Mouse (Mus musculus): ENCODE results near the gene 2810408A11Rik. TPM values are rescaled to one million over a fixed set of nuclear protein-coding genes. Genes with fewer than 3 reads are reported as not detected.

The 2810408A11Rik gene
- polyA plus RNA-seq, 1 experiment from 2014 or later = 5.5 TPM

GRCm38 (mm10) chr11:69853994-69854393 lies 46.8 kb downstream of the 2810408A11Rik start:
- Histone ChIP-seq H3K36me3 (ENCODE audit: control insufficient read depth, insufficient read depth, low read length) (peaks cover 17% of the 10 kb centered on the region), H3K4me3 (ENCODE audit: low read length) (no peak overlapping the region), H3K9me3 (ENCODE audit: control insufficient read depth, low read length) (no peaks in the 10 kb centered on the region), H3K4me1 (ENCODE audit: control insufficient read depth, insufficient read depth, low read depth, low read length) (no peaks in the 10 kb centered on the region), H3K27me3 (replicated peaks; ENCODE audit: control insufficient read depth, insufficient read depth, low read length) (0 out of 2 replicates have a peak, but pooled peaks cover 3% of the 10 kb centered on the region), H3K27ac (ENCODE audit: low read depth, low read length) (no peak overlapping the region), H3K4me2 (ENCODE audit: low read length) (no peak overlapping the region), H3K9ac (ENCODE audit: low read depth, low read length) (no peak overlapping the region)
- no peak for ATAC-seq
- 65% methylated on average over 7 of the region's 7 CpGs for WGBS

GRCm38 (mm10) chr11:69850754-69851153 lies 50.0 kb downstream of the 2810408A11Rik start:
- Histone ChIP-seq H3K36me3 (ENCODE audit: control insufficient read depth, insufficient read depth, low read length) (peaks cover 20% of the 10 kb centered on the region), H3K27ac (ENCODE audit: low read depth, low read length) (no peak overlapping the region), H3K4me1 (ENCODE audit: control insufficient read depth, insufficient read depth, low read depth, low read length) (peaks cover 13% of the 10 kb centered on the region), H3K4me2 (ENCODE audit: low read length) (no peak overlapping the region), H3K9me3 (ENCODE audit: control insufficient read depth, low read length) (no peaks in the 10 kb centered on the region), H3K9ac (ENCODE audit: low read depth, low read length) (no peak overlapping the region), H3K27me3 (replicated peaks; ENCODE audit: control insufficient read depth, insufficient read depth, low read length) (no peaks in the 10 kb centered on the region), H3K4me3 (ENCODE audit: low read length) (no peak overlapping the region)
- no peak for ATAC-seq
- WGBS = 69% methylated on average over 8 of the region's 8 CpGs

DNA sequence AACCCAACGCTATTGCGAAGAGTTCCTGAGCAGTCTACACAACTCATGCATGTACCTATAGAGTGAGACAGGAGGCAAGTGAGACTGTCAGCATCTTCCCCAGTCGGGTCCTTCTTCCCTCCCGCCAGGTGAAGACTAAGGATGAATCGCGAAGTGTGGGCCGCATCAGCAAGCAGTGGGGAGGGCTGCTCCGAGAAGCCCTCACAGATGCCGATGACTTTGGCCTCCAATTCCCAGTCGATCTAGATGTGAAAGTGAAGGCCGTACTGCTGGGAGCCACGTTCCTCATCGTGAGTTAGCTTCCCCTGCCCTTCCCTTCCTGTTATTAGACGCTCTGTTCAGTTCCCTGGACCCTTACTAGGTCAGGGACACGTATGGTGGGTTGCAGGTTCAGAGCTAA lies 50.9 kb downstream of the 2810408A11Rik start:
- ATAC-seq = no peak
- H3K36me3 ChIP-seq (ENCODE audit: control insufficient read depth, insufficient read depth, low read length) = peaks cover 20% of the 10 kb centered on the region
- no peaks in the 10 kb centered on the region for H3K9me3 ChIP-seq (ENCODE audit: control insufficient read depth, low read length)
- no peak overlapping the region for H3K4me2 ChIP-seq (ENCODE audit: low read length)
- no peak overlapping the region for H3K4me3 ChIP-seq (ENCODE audit: low read length)
- no peak overlapping the region for H3K9ac ChIP-seq (ENCODE audit: low read depth, low read length)
- H3K27me3 ChIP-seq (replicated peaks; ENCODE audit: control insufficient read depth, insufficient read depth, low read length) = no peaks in the 10 kb centered on the region
- 94% methylated on average over 15 of the region's 15 CpGs for WGBS
- H3K27ac ChIP-seq (ENCODE audit: low read depth, low read length) = no peak overlapping the region
- H3K4me1 ChIP-seq (ENCODE audit: control insufficient read depth, insufficient read depth, low read depth, low read length) = peaks cover 18% of the 10 kb centered on the region

DNA sequence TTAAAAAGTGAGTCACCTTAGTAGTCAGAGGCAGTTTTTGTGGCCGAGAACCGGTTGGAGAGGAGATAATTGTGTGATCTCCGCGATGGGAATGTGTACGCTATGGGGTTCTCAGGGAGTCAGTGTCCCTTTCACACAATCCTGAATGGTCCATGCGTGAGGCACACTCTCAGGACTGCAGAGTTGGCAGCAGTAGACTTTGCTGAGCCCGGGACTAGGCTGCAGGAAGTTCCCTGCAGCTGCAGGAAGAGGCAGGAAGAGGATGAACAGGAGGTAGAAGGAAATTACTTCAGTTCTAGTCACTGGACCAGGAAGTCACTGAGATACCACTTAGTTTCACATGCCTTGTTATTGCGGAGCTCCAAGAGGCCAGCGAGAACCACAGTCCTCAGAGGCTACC lies 51.7 kb downstream of the 2810408A11Rik start:
- Histone ChIP-seq H3K4me1 (ENCODE audit: control insufficient read depth, insufficient read depth, low read depth, low read length) (peaks cover 18% of the 10 kb centered on the region), H3K9ac (ENCODE audit: low read depth, low read length) (no peak overlapping the region), H3K36me3 (ENCODE audit: control insufficient read depth, insufficient read depth, low read length) (peaks cover 20% of the 10 kb centered on the region), H3K4me2 (ENCODE audit: low read length) (no peak overlapping the region), H3K27ac (ENCODE audit: low read depth, low read length) (no peak overlapping the region), H3K27me3 (replicated peaks; ENCODE audit: control insufficient read depth, insufficient read depth, low read length) (no peaks in the 10 kb centered on the region), H3K4me3 (ENCODE audit: low read length) (no peak overlapping the region), H3K9me3 (ENCODE audit: control insufficient read depth, low read length) (no peaks in the 10 kb centered on the region)
- WGBS = 89% methylated on average over 9 of the region's 9 CpGs
- ATAC-seq = no peak

DNA sequence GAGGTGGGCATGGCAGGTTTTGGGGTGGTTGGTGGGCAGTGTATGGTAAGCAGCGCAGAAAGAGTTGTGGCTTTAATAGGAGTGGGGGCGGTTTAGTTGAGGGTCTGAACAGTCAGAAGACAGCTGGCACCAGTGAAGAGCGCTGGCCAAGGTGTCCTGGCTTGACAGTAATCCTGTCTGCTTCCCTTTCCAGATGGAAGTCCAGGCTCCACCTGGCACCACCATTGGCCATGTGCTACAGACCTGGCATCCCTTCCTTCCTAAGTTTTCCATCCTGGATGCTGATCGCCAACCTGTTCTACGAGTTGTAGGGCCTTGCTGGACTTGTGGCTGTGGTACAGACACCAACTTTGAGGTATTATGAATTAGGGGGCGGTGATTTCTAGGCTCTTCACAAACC lies 52.8 kb downstream of the 2810408A11Rik start:
- Histone ChIP-seq H3K36me3 (ENCODE audit: control insufficient read depth, insufficient read depth, low read length) (peaks cover 20% of the 10 kb centered on the region), H3K9ac (ENCODE audit: low read depth, low read length) (peak overlapping the region; percentile 86), H3K27ac (ENCODE audit: low read depth, low read length) (no peak overlapping the region), H3K27me3 (replicated peaks; ENCODE audit: control insufficient read depth, insufficient read depth, low read length) (no peaks in the 10 kb centered on the region), H3K4me3 (ENCODE audit: low read length) (peak overlapping the region; percentile 72), H3K4me1 (ENCODE audit: control insufficient read depth, insufficient read depth, low read depth, low read length) (peaks cover 18% of the 10 kb centered on the region), H3K9me3 (ENCODE audit: control insufficient read depth, low read length) (no peaks in the 10 kb centered on the region), H3K4me2 (ENCODE audit: low read length) (peak overlapping the region; percentile 97)
- WGBS = 94% methylated on average over 6 of the region's 6 CpGs
- ATAC-seq = no peak

Small RNA genes within 50 kb of the gene (microRNA-seq; reads per million reads assigned to microRNA genes)
- not detected for gene Mir6924

Other genes starting within 250 kb of the 2810408A11Rik start
- gene Sox15, start 245.7 kb downstream of the 2810408A11Rik start, polyA plus RNA-seq (2015; fragmentation: Nextera tagmentation; extraction: Ambion mirVana) = not detected in 2 replicates
- gene Mpdu1, start 238.3 kb downstream of the 2810408A11Rik start, polyA plus RNA-seq (2015; fragmentation: Nextera tagmentation; extraction: Ambion mirVana) = 104 and 112 TPM in 2 replicates
- gene Cd68, start 234.8 kb downstream of the 2810408A11Rik start, polyA plus RNA-seq (2015; fragmentation: Nextera tagmentation; extraction: Ambion mirVana) = 10.2 and 11.5 TPM in 2 replicates
- 382 and 471 TPM in 2 replicates for gene Eif4a1, start 228.6 kb downstream of the 2810408A11Rik start, polyA plus RNA-seq (2015; fragmentation: Nextera tagmentation; extraction: Ambion mirVana)
- 89.8 and 104 TPM in 2 replicates for gene Senp3, start 218.9 kb downstream of the 2810408A11Rik start, polyA plus RNA-seq (2015; fragmentation: Nextera tagmentation; extraction: Ambion mirVana)
- 0.53 and 0.77 TPM in 2 replicates for gene Tnfsf13, start 215.2 kb downstream of the 2810408A11Rik start, polyA plus RNA-seq (2015; fragmentation: Nextera tagmentation; extraction: Ambion mirVana)
- 4.4 and 5.6 TPM in 2 replicates for gene Tnfsf12, start 205.1 kb downstream of the 2810408A11Rik start, polyA plus RNA-seq (2015; fragmentation: Nextera tagmentation; extraction: Ambion mirVana)
- gene Tnfsfm13, start 204.9 kb downstream of the 2810408A11Rik start, polyA plus RNA-seq (2015; fragmentation: Nextera tagmentation; extraction: Ambion mirVana) = 1.6 and 2.0 TPM in 2 replicates
- gene Polr2a, start 142.3 kb downstream of the 2810408A11Rik start, polyA plus RNA-seq (2015; fragmentation: Nextera tagmentation; extraction: Ambion mirVana) = 12.1 and 14.9 TPM in 2 replicates
- gene Slc35g3, start 139.0 kb downstream of the 2810408A11Rik start, polyA plus RNA-seq (2015; fragmentation: Nextera tagmentation; extraction: Ambion mirVana) = 0.41 and 0.87 TPM in 2 replicates
- 5.8 and 6.2 TPM in 2 replicates for gene Zbtb4, start 135.1 kb downstream of the 2810408A11Rik start, polyA plus RNA-seq (2015; fragmentation: Nextera tagmentation; extraction: Ambion mirVana)
- 1.4 and 2.9 TPM in 2 replicates for gene Chrnb1, start 105.0 kb downstream of the 2810408A11Rik start, polyA plus RNA-seq (2015; fragmentation: Nextera tagmentation; extraction: Ambion mirVana)
- gene Fgf11, start 99.1 kb downstream of the 2810408A11Rik start, polyA plus RNA-seq (2015; fragmentation: Nextera tagmentation; extraction: Ambion mirVana) = 6.7 and 7.2 TPM in 2 replicates
- 1.3 and 1.6 TPM in 2 replicates for gene Tmem102, start 95.4 kb downstream of the 2810408A11Rik start, polyA plus RNA-seq (2015; fragmentation: Nextera tagmentation; extraction: Ambion mirVana)
- not detected in 2 replicates for gene Gm39566, start 85.7 kb downstream of the 2810408A11Rik start, polyA plus RNA-seq (2015; fragmentation: Nextera tagmentation; extraction: Ambion mirVana)
- gene Spem2, start 82.5 kb downstream of the 2810408A11Rik start, polyA plus RNA-seq (2015; fragmentation: Nextera tagmentation; extraction: Ambion mirVana) = not detected in 2 replicates
- 0.35 and 0.45 TPM in 2 replicates for gene Spem1, start 78.8 kb downstream of the 2810408A11Rik start, polyA plus RNA-seq (2015; fragmentation: Nextera tagmentation; extraction: Ambion mirVana)
- gene Nlgn2, start 63.2 kb downstream of the 2810408A11Rik start, polyA plus RNA-seq (2015; fragmentation: Nextera tagmentation; extraction: Ambion mirVana) = 19.1 and 22.4 TPM in 2 replicates
- 341 and 379 TPM in 2 replicates for gene Tmem256, start 62.5 kb downstream of the 2810408A11Rik start, polyA plus RNA-seq (2015; fragmentation: Nextera tagmentation; extraction: Ambion mirVana)
- gene Plscr3, start 54.6 kb downstream of the 2810408A11Rik start, polyA plus RNA-seq (2015; fragmentation: Nextera tagmentation; extraction: Ambion mirVana) = 37.3 and 48.6 TPM in 2 replicates
- gene Tnk1, start 42.3 kb downstream of the 2810408A11Rik start, polyA plus RNA-seq (2015; fragmentation: Nextera tagmentation; extraction: Ambion mirVana) = 0.10 and 0.13 TPM in 2 replicates
- gene Tmem95, start 23.0 kb downstream of the 2810408A11Rik start, polyA plus RNA-seq (2015; fragmentation: Nextera tagmentation; extraction: Ambion mirVana) = not detected in 2 replicates
- gene Kctd11, start 19.6 kb downstream of the 2810408A11Rik start, polyA plus RNA-seq (2015; fragmentation: Nextera tagmentation; extraction: Ambion mirVana) = 2.2 and 3.2 TPM in 2 replicates
- gene Acap1, start 5.4 kb downstream of the 2810408A11Rik start, polyA plus RNA-seq (2015; fragmentation: Nextera tagmentation; extraction: Ambion mirVana) = 0.13 and 0.25 TPM in 2 replicates
- 17.8 and 19.0 TPM in 2 replicates for gene Neurl4, start 85 bp upstream of the 2810408A11Rik start, polyA plus RNA-seq (2015; fragmentation: Nextera tagmentation; extraction: Ambion mirVana)
- 55.2 and 65.7 TPM in 2 replicates for gene Gps2, start 12.9 kb upstream of the 2810408A11Rik start, polyA plus RNA-seq (2015; fragmentation: Nextera tagmentation; extraction: Ambion mirVana)
- 1,120 and 1,123 TPM in 2 replicates for gene Eif5a, start 21.0 kb upstream of the 2810408A11Rik start, polyA plus RNA-seq (2015; fragmentation: Nextera tagmentation; extraction: Ambion mirVana)
- 5.7 and 6.2 TPM in 2 replicates for gene Ybx2, start 34.8 kb upstream of the 2810408A11Rik start, polyA plus RNA-seq (2015; fragmentation: Nextera tagmentation; extraction: Ambion mirVana)
- gene Slc2a4, start 47.2 kb upstream of the 2810408A11Rik start, polyA plus RNA-seq (2015; fragmentation: Nextera tagmentation; extraction: Ambion mirVana) = 4.7 and 5.8 TPM in 2 replicates
- gene Cldn7, start 63.8 kb upstream of the 2810408A11Rik start, polyA plus RNA-seq (2015; fragmentation: Nextera tagmentation; extraction: Ambion mirVana) = 0.17 and 0.33 TPM in 2 replicates
- 26.9 and 27.4 TPM in 2 replicates for gene Ctdnep1, start 80.2 kb upstream of the 2810408A11Rik start, polyA plus RNA-seq (2015; fragmentation: Nextera tagmentation; extraction: Ambion mirVana)
- gene Elp5, start 81.5 kb upstream of the 2810408A11Rik start, polyA plus RNA-seq (2015; fragmentation: Nextera tagmentation; extraction: Ambion mirVana) = 168 and 188 TPM in 2 replicates
- gene Gabarap, start 90.2 kb upstream of the 2810408A11Rik start, polyA plus RNA-seq (2015; fragmentation: Nextera tagmentation; extraction: Ambion mirVana) = 576 and 581 TPM in 2 replicates
- gene Phf23, start 94.8 kb upstream of the 2810408A11Rik start, polyA plus RNA-seq (2015; fragmentation: Nextera tagmentation; extraction: Ambion mirVana) = 54.2 and 55.4 TPM in 2 replicates
- gene Dvl2, start 99.6 kb upstream of the 2810408A11Rik start, polyA plus RNA-seq (2015; fragmentation: Nextera tagmentation; extraction: Ambion mirVana) = 21.0 and 25.4 TPM in 2 replicates
- 66.6 and 69.1 TPM in 2 replicates for gene Acadvl, start 114.4 kb upstream of the 2810408A11Rik start, polyA plus RNA-seq (2015; fragmentation: Nextera tagmentation; extraction: Ambion mirVana)
- gene Dlg4, start 116.0 kb upstream of the 2810408A11Rik start, polyA plus RNA-seq (2015; fragmentation: Nextera tagmentation; extraction: Ambion mirVana) = 23.1 and 23.4 TPM in 2 replicates
- gene Asgr1, start 153.1 kb upstream of the 2810408A11Rik start, polyA plus RNA-seq (2015; fragmentation: Nextera tagmentation; extraction: Ambion mirVana) = 3.9 and 4.4 TPM in 2 replicates
- gene Asgr2, start 191.7 kb upstream of the 2810408A11Rik start, polyA plus RNA-seq (2015; fragmentation: Nextera tagmentation; extraction: Ambion mirVana) = not detected in 2 replicates
- 1.2 and 1.4 TPM in 2 replicates for gene Mgl2, start 229.3 kb upstream of the 2810408A11Rik start, polyA plus RNA-seq (2015; fragmentation: Nextera tagmentation; extraction: Ambion mirVana)

Measured in hindbrain, embryonic 16.5 days (tissue).